Mouse (Mus musculus) stomach, postnatal 0 days (tissue): ENCODE data around the gene Car12.

Experiments used
- CTCF ChIP-seq: IDR thresholded peaks from 2 replicates; pipeline ENCODE4 v1.5.1; 2016; ENCODE audit warnings: antibody characterized with exemption, low read depth, mild to moderate bottlenecking, moderate library complexity
- EP300 ChIP-seq: optimal IDR thresholded peaks from 2 replicates; pipeline ENCODE3; 2016; ENCODE audit warnings: antibody characterized with exemption

DNA sequence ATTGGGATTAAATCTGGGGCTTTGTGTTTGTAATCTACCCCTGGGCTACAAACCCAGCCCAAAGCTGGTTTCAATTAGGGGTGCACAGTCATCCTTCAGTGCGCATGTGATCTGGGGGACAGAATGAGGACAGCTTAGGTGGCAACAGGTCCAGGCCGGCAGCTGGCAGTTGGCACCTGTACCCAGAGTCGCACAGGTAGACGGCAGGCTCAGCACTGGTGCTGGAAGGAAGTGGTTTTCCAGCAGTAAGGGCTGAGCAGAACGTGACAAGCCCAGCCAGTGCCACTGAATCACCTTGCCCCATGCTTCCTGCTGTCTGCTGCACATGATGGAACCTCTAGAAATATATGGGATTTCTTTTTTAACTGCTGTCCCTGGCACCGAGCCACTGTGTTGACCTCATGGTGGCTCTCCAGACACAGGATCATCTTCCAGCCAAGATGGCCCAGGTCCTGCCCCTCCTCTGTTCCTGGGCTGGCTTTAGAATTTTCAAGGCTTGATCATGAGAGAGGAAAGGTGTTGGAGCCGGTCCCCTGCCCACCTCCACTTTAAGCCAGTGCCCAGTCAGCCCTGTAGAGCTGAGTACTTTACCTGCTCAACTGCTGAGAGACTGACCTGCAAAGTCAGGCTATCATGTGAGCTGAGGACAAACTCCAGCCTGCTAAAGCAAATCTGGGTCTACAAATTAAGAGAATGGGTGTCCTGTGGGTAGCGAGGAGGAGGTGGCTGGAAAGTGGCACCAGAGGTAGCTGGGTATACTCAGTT is 7.4 kb downstream of the Car12 start:
- TF ChIP-seq CTCF (no peak), EP300 (no peak)
